Comparison of ENCODE assay signal across 11 mouse cellular contexts in genomic region chr16:26077246-26078099, GRCm38 (mm10). TPM values are rescaled to one million over a fixed set of nuclear protein-coding genes. Genes with fewer than 3 reads are reported as not detected.
DNase-seq lines count a peak whose midpoint lies in the region; ATAC-seq lines count a peak whose summit lies in the region.
"Had no signal": no experiment of that assay in that cellular context is flagged by ENCODE, and none has a peak within 500 bp of the region (broad histone marks: within the 10 kb centered on the region; RNA-seq: fewer than 3 reads in every experiment).

No protein-coding gene starts in this region.

- no peaks in the 10 kb centered on the region for H3K9me3 ChIP-seq in heart, embryonic 15.5 days (replicated peaks)
- no peaks in the 10 kb centered on the region for H3K9me3 ChIP-seq in embryonic facial prominence, embryonic 10.5 days
- H3K9me3 ChIP-seq in hindbrain, embryonic 16.5 days (ENCODE audit: control insufficient read depth, low read length), result no peaks in the 10 kb centered on the region
- no peaks in the 10 kb centered on the region for H3K9me3 ChIP-seq in midbrain, embryonic 12.5 days

- H3K4me1 ChIP-seq in heart, embryonic 15.5 days (replicated peaks), result peaks cover 25% of the 10 kb centered on the region
- H3K4me1 ChIP-seq in embryonic facial prominence, embryonic 10.5 days, result peaks cover 25% of the 10 kb centered on the region
- H3K4me1 ChIP-seq in hindbrain, embryonic 16.5 days (ENCODE audit: control insufficient read depth, insufficient read depth, low read depth, low read length), result no peaks in the 10 kb centered on the region
- peaks cover 11% of the 10 kb centered on the region for H3K4me1 ChIP-seq in midbrain, embryonic 12.5 days

- no peak overlapping the region for H3K9ac ChIP-seq in heart, embryonic 15.5 days
- no peak overlapping the region for H3K9ac ChIP-seq in hindbrain, embryonic 16.5 days (ENCODE audit: low read depth, low read length)
- H3K9ac ChIP-seq in midbrain, embryonic 12.5 days (replicated peaks), result no peak overlapping the region

- peak; percentile 60 for ATAC-seq in heart, embryonic 15.5 days (replicated peaks; ENCODE audit: insufficient number of reproducible peaks, insufficient read depth, low FRiP score, low read depth)
- ATAC-seq in hindbrain, embryonic 16.5 days, result peak; percentile 20; the same call in 1 of the 2 replicates
- ATAC-seq in midbrain, embryonic 12.5 days (ENCODE audit: low FRiP score, low read depth), result peak; percentile 62

- intact Hi-C loops in gastrocnemius, postnatal 36 days (cut with DNase I), result no loop called here

- 0 out of 2 replicates have a peak overlapping the region, but pooled peaks have one; percentile 1 for H3K4me2 ChIP-seq in heart, embryonic 15.5 days
- no peak overlapping the region for H3K4me2 ChIP-seq in hindbrain, embryonic 16.5 days (ENCODE audit: low read length)
- H3K4me2 ChIP-seq in midbrain, embryonic 12.5 days (replicated peaks), result no peak overlapping the region

- H3K4me3 ChIP-seq in heart, embryonic 15.5 days, result no peak overlapping the region
- no peak overlapping the region for H3K4me3 ChIP-seq in embryonic facial prominence, embryonic 10.5 days
- H3K4me3 ChIP-seq in hindbrain, embryonic 16.5 days (ENCODE audit: low read length), result no peak overlapping the region
- H3K4me3 ChIP-seq in midbrain, embryonic 12.5 days, result no peak overlapping the region
- H3K4me3 ChIP-seq: layer of hippocampus, adult 2 months had no signal

- WGBS in heart, embryonic 15.5 days, result 49% methylated on average over 10 of the region's 10 CpGs
- WGBS in embryonic facial prominence, embryonic 10.5 days, result 63% methylated on average over 10 of the region's 10 CpGs
- 53% methylated on average over 10 of the region's 10 CpGs for WGBS in hindbrain, embryonic 16.5 days
- WGBS in midbrain, embryonic 12.5 days, result 50% methylated on average over 10 of the region's 10 CpGs

- DNase-seq in heart, postnatal 4 days, result no peak
- DNase-seq in embryonic facial prominence, embryonic 10.5 days (ENCODE audit: low spot score), result peak; percentile 26
- DNase-seq in gastrocnemius, postnatal 36 days, result no peak
- no peak for DNase-seq in right cerebral cortex, postnatal 25 days
- DNase-seq in left cerebral cortex, adult 18-20 months (ENCODE audit: low spot score in 2 of 2), result no peak
- DNase-seq: cerebellum, adult 18-20 months; lung, postnatal 10 days had no signal

- no peaks in the 10 kb centered on the region for H3K27me3 ChIP-seq in heart, embryonic 15.5 days
- no peaks in the 10 kb centered on the region for H3K27me3 ChIP-seq in embryonic facial prominence, embryonic 10.5 days (replicated peaks; ENCODE audit: low read depth, poor library complexity, severe bottlenecking)
- no peaks in the 10 kb centered on the region for H3K27me3 ChIP-seq in hindbrain, embryonic 16.5 days (replicated peaks; ENCODE audit: control insufficient read depth, insufficient read depth, low read length)
- no peaks in the 10 kb centered on the region for H3K27me3 ChIP-seq in midbrain, embryonic 12.5 days

- peak overlapping the region; percentile 83 for H3K27ac ChIP-seq in heart, embryonic 15.5 days
- peak overlapping the region; percentile 75 for H3K27ac ChIP-seq in embryonic facial prominence, embryonic 10.5 days (replicated peaks)
- H3K27ac ChIP-seq in hindbrain, embryonic 16.5 days (ENCODE audit: low read depth, low read length), result no peak overlapping the region
- H3K27ac ChIP-seq in midbrain, embryonic 12.5 days (replicated peaks), result no peak overlapping the region
- H3K27ac ChIP-seq: layer of hippocampus, adult 2 months had no signal

- no peaks in the 10 kb centered on the region for H3K36me3 ChIP-seq in heart, embryonic 15.5 days
- no peaks in the 10 kb centered on the region for H3K36me3 ChIP-seq in embryonic facial prominence, embryonic 10.5 days (replicated peaks)
- H3K36me3 ChIP-seq in hindbrain, embryonic 16.5 days (ENCODE audit: control insufficient read depth, insufficient read depth, low read length), result no peaks in the 10 kb centered on the region
- H3K36me3 ChIP-seq in midbrain, embryonic 12.5 days, result no peaks in the 10 kb centered on the region

RNA-seq across cellular contexts. Expression of gene P3h2, which starts 28.1 kb away (rescaled TPM):
- polyA plus RNA-seq in heart, embryonic 15.5 days (2015; fragmentation: Nextera tagmentation; extraction: Ambion mirVana), result 3.5 and 5.2 TPM in 2 replicates
- total RNA-seq in heart, postnatal 4 days (2021), result 1 to 10 TPM; 7.7 to 8.1 TPM
- 3.4 and 3.7 TPM in 2 replicates for polyA plus RNA-seq in embryonic facial prominence, embryonic 10.5 days (2016; fragmentation: Nextera tagmentation; extraction: Ambion mirVana)
- polyA plus RNA-seq in hindbrain, embryonic 16.5 days (2015; fragmentation: Nextera tagmentation; extraction: Ambion mirVana), result 0.81 and 1.5 TPM in 2 replicates
- polyA plus RNA-seq in midbrain, embryonic 12.5 days (2016; fragmentation: Nextera tagmentation; extraction: Ambion mirVana), result 0.79 and 1.4 TPM in 2 replicates
- total RNA-seq in gastrocnemius, postnatal 36 days (2021), result 1 to 10 TPM; 3.2 to 5.2 TPM
- total RNA-seq in left cerebral cortex, adult 18-20 months (2021), result 1 to 10 TPM; 2.5 to 4.5 TPM

Comparison
In these comparisons a context has a peak if more than half of its experiments do, and no peak if none do; other contexts are left out.
1. H3K27ac ChIP-seq: peak in heart, embryonic 15.5 days (single experiment) and embryonic facial prominence, embryonic 10.5 days (single experiment); none in hindbrain, embryonic 16.5 days (single experiment) and midbrain, embryonic 12.5 days (single experiment).
2. Peak in every context shown above with its lines, with median percentiles within 50 percentile points of each other: ATAC-seq.